Mouse (Mus musculus) duodenum, adult 2 months (tissue): ENCODE data around the gene Cnbp. TPM values are rescaled to one million over a fixed set of nuclear protein-coding genes. Genes with fewer than 3 reads are reported as not detected.

Experiments
- polyA plus RNA-seq: library from polyadenylated mRNA; depleted of rRNA; stranded (reverse); fragments of >200 nt; gene quantifications from 2 replicates; pipeline ENCODE4 v1.2.3, GENCODE M21; 2012; ENCODE audit warnings: low replicate concordance; rRNA removed

Cnbp gene
- 36.8 and 51.6 TPM in 2 replicates for polyA plus RNA-seq

GRCm38 (mm10) chr6:87850900-87851614 lies at the start of gene Cnbp:
Gene Cnbp (minus strand): TSS chr6:87851106.

DNA sequence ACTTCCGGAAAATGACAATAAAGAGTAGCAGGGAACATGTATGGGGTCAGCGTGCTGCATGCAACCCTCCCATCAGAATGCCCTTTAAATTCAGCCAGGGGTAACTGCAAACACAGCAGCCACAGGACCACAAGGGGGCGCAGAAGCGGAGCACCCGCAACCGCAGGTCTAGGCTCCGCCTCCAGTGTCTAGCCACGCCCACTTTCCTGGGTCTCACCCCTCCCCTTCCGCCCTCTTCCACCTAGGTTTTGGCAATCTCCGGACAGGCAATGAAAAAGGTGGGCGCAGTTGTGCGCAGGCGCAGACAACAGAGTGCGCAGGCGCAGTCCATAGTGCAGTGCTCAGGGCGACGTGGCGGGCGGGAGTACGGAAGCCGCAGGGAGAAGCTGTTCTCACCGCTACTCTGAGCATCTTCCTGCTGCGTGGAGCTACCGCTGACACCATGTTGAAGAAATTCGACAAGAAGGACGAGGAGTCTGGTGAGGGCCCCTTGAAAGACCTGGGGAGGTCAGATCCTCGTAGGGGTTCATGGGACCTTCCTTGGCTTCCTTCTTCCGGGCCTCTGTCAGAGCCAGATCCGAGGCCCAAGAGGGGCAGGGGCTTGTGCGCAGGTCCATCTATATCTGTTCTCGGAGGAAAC lies 36.8 kb upstream of the Cnbp start, which contains the start of gene Copg1:
TSS of gene Copg1 (plus strand) at position 221 of the 640 bp plus-strand sequence.

GRCm38 (mm10) chr6:87838551-87839197 lies 12.2 kb downstream of the Cnbp start, which contains the start of gene Isy1:
Gene Isy1 (minus strand): TSS chr6:87838798.

GRCm38 (mm10) chr6:87835695-87836094 lies 15.2 kb downstream of the Cnbp start, which contains the start of gene Gm45140:
Gene Gm45140 (minus strand): TSS chr6:87835795.

GRCm38 (mm10) chr6:87811675-87812338 lies 39.1 kb downstream of the Cnbp start, which contains the start of gene Rab43:
Gene Rab43 (minus strand): TSS chr6:87812164.

Other genes starting within 250 kb of the Cnbp start
- gene Aplf, start 178.9 kb downstream of the Cnbp start, polyA plus RNA-seq, result 2.1 and 2.7 TPM in 2 replicates
- gene Efcc1, start 120.2 kb downstream of the Cnbp start, polyA plus RNA-seq, result 1.7 and 2.2 TPM in 2 replicates
- gene Gp9, start 73.0 kb downstream of the Cnbp start, polyA plus RNA-seq, result 0.13 and 2.5 TPM in 2 replicates
- gene Rab43, start 38.9 kb downstream of the Cnbp start, polyA plus RNA-seq, result 66.3 and 85.2 TPM in 2 replicates
- gene Gm45140, start 15.3 kb downstream of the Cnbp start, polyA plus RNA-seq, result 0.09 and 0.24 TPM in 2 replicates
- gene Isy1, start 12.3 kb downstream of the Cnbp start, polyA plus RNA-seq, result 1.8 and 3.5 TPM in 2 replicates
- 39.1 and 42.3 TPM in 2 replicates for gene Copg1, start 36.7 kb upstream of the Cnbp start, polyA plus RNA-seq
- gene Hmces, start 62.8 kb upstream of the Cnbp start, polyA plus RNA-seq, result 10.2 and 14.0 TPM in 2 replicates
- gene H1fx, start 130.5 kb upstream of the Cnbp start, polyA plus RNA-seq, result 4.7 and 8.7 TPM in 2 replicates
- gene Rab7, start 194.2 kb upstream of the Cnbp start, polyA plus RNA-seq, result 59.3 and 60.8 TPM in 2 replicates
- gene Rpn1, start 233.4 kb upstream of the Cnbp start, polyA plus RNA-seq, result 93.7 and 135 TPM in 2 replicates